Mouse (Mus musculus) myocyte (in vitro differentiated cells): ENCODE data around the gene Kdr. TPM values are rescaled to one million over a fixed set of nuclear protein-coding genes. Genes with fewer than 3 reads are reported as not detected.

Source experiments
- H3K27me3 ChIP-seq: one replicate; pipeline ENCODE4 v1.6.1; 2011; ENCODE audit not compliant: control insufficient read depth, insufficient read depth, insufficient read length
- H3K36me3 ChIP-seq: one replicate; pipeline ENCODE4 v1.6.1; 2011; ENCODE audit not compliant: control insufficient read depth, insufficient read depth
- H3K4me2 ChIP-seq: one replicate; pipeline ENCODE4 v1.6.1; 2011; ENCODE audit warnings: low read depth, control low read depth
- H3K4me3 ChIP-seq: one replicate; pipeline ENCODE4 v1.5.1; 2011; ENCODE audit warnings: mild to moderate bottlenecking, control low read depth, moderate library complexity
- H3K79me2 ChIP-seq: one replicate; pipeline ENCODE4 v1.6.1; 2011; ENCODE audit not compliant: control insufficient read depth, insufficient read depth
- H3ac ChIP-seq: one replicate; pipeline ENCODE4 v1.6.1; 2011; ENCODE audit not compliant: control insufficient read depth, insufficient read length
- CEBPB ChIP-seq: IDR thresholded peaks from 2 replicates; pipeline ENCODE4 v1.6.1; 2011; ENCODE audit warnings: mild to moderate bottlenecking, moderate library complexity; ENCODE audit not compliant: poor library complexity, insufficient read depth, severe bottlenecking
- E2F4 ChIP-seq: IDR thresholded peaks from one replicate; pipeline ENCODE4 v1.6.1; 2011; ENCODE audit warnings: mild to moderate bottlenecking, control low read depth, moderate library complexity; ENCODE audit not compliant: insufficient read depth
- MAX ChIP-seq: IDR thresholded peaks from one replicate; pipeline ENCODE4 v1.6.1; 2011; ENCODE audit warnings: low read depth, mild to moderate bottlenecking, control low read depth
- MYOD1 ChIP-seq, 3 experiments: IDR thresholded peaks; one replicate each; pipeline ENCODE4 v1.6.1; 2011; ENCODE audit warnings: control low read depth in 2 of 3, low read depth in 2 of 3, mild to moderate bottlenecking in 2 of 3, moderate library complexity in 1 of 3; ENCODE audit not compliant: insufficient read length in 2 of 3, control insufficient read depth in 1 of 3
- MYOG ChIP-seq, 3 experiments: IDR thresholded peaks; one replicate each; pipeline ENCODE4 v1.6.1; 2011; ENCODE audit warnings: control low read depth in 2 of 3, low read depth in 2 of 3, mild to moderate bottlenecking in 2 of 3; ENCODE audit not compliant: insufficient read length in 2 of 3, control insufficient read depth in 1 of 3, insufficient read depth in 1 of 3
- POLR2A ChIP-seq: IDR thresholded peaks from one replicate; pipeline ENCODE4 v1.6.1; 2011; ENCODE audit warnings: low read depth, mild to moderate bottlenecking, control low read depth, moderate library complexity; ENCODE audit not compliant: insufficient read length
- POLR2AphosphoS2 ChIP-seq: IDR thresholded peaks from one replicate; pipeline ENCODE4 v1.6.1; 2011; ENCODE audit warnings: low read depth, control low read depth; ENCODE audit not compliant: insufficient read length
- REST ChIP-seq: IDR thresholded peaks from one replicate; pipeline ENCODE4 v1.6.1; 2011; ENCODE audit warnings: mild to moderate bottlenecking, control low read depth, moderate library complexity; ENCODE audit not compliant: insufficient read depth, insufficient read length
- SRF ChIP-seq: IDR thresholded peaks from one replicate; pipeline ENCODE4 v1.6.1; 2011; ENCODE audit warnings: low read depth; ENCODE audit not compliant: control insufficient read depth, insufficient read length
- TCF12 ChIP-seq: IDR thresholded peaks from one replicate; pipeline ENCODE4 v1.6.1; 2011; ENCODE audit warnings: mild to moderate bottlenecking, control low read depth; ENCODE audit not compliant: poor library complexity, insufficient read depth, severe bottlenecking
- TCF3 ChIP-seq: IDR thresholded peaks from one replicate; pipeline ENCODE4 v1.6.1; 2011; ENCODE audit warnings: low read depth, control low read depth; ENCODE audit not compliant: insufficient read length
- USF1 ChIP-seq: IDR thresholded peaks from one replicate; pipeline ENCODE4 v1.6.1; 2011; ENCODE audit warnings: low read depth, mild to moderate bottlenecking, control low read depth, moderate library complexity
- polyA plus RNA-seq: library from polyadenylated mRNA; unstranded; fragments of >200 nt; fragmentation: generic; extraction: Trizol; gene quantifications from one replicate; pipeline ENCODE4 v1.2.1, GENCODE M21; 2012; ENCODE audit warnings: missing spikeins

Kdr gene
- polyA plus RNA-seq, 1 experiment = not detected

GRCm38 (mm10) chr5:76022436-76022835 lies 44.2 kb upstream of the Kdr start:
- no peak overlapping the region for H3K4me3 ChIP-seq
- H3ac ChIP-seq = no peak overlapping the region
- H3K27me3 ChIP-seq = peaks cover 14% of the 10 kb centered on the region
- H3K79me2 ChIP-seq = no peaks in the 10 kb centered on the region
- TF ChIP-seq SRF (no peak), E2F4 (no peak), TCF3 (no peak), MYOD1 (IDR thresholded peaks at IDR 0.05; ENCODE audit: control insufficient read depth in 1 of 3, insufficient read length in 2 of 3, low read depth in 2 of 3) (no peak), TCF12 (no peak), MAX (no peak), MYOG (IDR thresholded peaks at IDR 0.05; ENCODE audit: control insufficient read depth in 1 of 3, insufficient read depth in 1 of 3, insufficient read length in 2 of 3, low read depth in 2 of 3) (no peak)
- no peaks in the 10 kb centered on the region for H3K36me3 ChIP-seq
- no peak overlapping the region for H3K4me2 ChIP-seq

GRCm38 (mm10) chr5:76018321-76018720 lies 40.1 kb upstream of the Kdr start:
- Histone ChIP-seq H3K79me2 (no peaks in the 10 kb centered on the region), H3ac (no peak overlapping the region), H3K36me3 (no peaks in the 10 kb centered on the region), H3K27me3 (peaks cover 14% of the 10 kb centered on the region), H3K4me3 (no peak overlapping the region), H3K4me2 (no peak overlapping the region)
- TF ChIP-seq TCF12 = no peak
- TF ChIP-seq POLR2A = no peak
- no peak for TF ChIP-seq REST
- no peak for TF ChIP-seq E2F4
- no peak for TF ChIP-seq MAX

DNA sequence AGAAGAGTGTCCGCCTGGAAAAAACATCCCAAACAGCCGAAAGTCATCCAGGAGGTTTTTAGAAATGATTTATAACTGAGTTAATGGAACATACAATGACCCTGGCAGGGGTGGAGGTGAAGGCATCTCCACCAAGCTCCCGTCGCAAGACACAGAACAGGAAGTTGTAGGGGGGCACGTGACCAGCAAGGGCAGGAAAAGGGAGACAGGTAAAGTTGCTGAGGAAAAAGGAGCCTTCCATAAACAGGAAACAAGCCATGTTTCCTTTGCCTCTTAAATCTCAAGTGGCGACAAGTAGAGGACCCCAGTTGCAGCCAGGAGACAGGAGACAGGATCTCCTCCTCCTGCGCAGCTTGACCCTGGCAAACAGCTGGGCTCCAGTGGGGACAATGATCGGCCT lies 37.8 kb upstream of the Kdr start:
- H3K79me2 ChIP-seq = no peaks in the 10 kb centered on the region
- peaks cover 5% of the 10 kb centered on the region for H3K27me3 ChIP-seq
- H3ac ChIP-seq = no peak overlapping the region
- TF ChIP-seq MYOG (IDR thresholded peaks at IDR 0.05; ENCODE audit: control insufficient read depth in 1 of 3, insufficient read depth in 1 of 3, insufficient read length in 2 of 3, low read depth in 2 of 3) (no peak), SRF (no peak), TCF3 (no peak), MAX (no peak), USF1 (no peak), MYOD1 (IDR thresholded peaks at IDR 0.05; ENCODE audit: control insufficient read depth in 1 of 3, insufficient read length in 2 of 3, low read depth in 2 of 3) (no peak), REST (no peak), E2F4 (no peak), CEBPB (no peak), POLR2A (no peak), POLR2AphosphoS2 (no peak), TCF12 (no peak)
- H3K36me3 ChIP-seq = no peaks in the 10 kb centered on the region
- H3K4me3 ChIP-seq = no peak overlapping the region
- no peak overlapping the region for H3K4me2 ChIP-seq

- no peak overlapping the region for H3ac ChIP-seq
- no peak overlapping the region for H3K4me3 ChIP-seq
- H3K79me2 ChIP-seq = no peaks in the 10 kb centered on the region
- no peaks in the 10 kb centered on the region for H3K36me3 ChIP-seq
- no peak overlapping the region for H3K4me2 ChIP-seq
- TF ChIP-seq MAX (no peak), E2F4 (no peak), TCF3 (no peak), POLR2A (no peak), MYOD1 (IDR thresholded peaks at IDR 0.05; ENCODE audit: control insufficient read depth in 1 of 3, insufficient read length in 2 of 3, low read depth in 2 of 3) (no peak), REST (no peak), CEBPB (no peak), POLR2AphosphoS2 (no peak), TCF12 (no peak), MYOG (IDR thresholded peaks at IDR 0.05; ENCODE audit: control insufficient read depth in 1 of 3, insufficient read depth in 1 of 3, insufficient read length in 2 of 3, low read depth in 2 of 3) (no peak), USF1 (no peak), SRF (no peak)
- peaks cover 5% of the 10 kb centered on the region for H3K27me3 ChIP-seq
These were observed 35.7 kb upstream of the Kdr start for GRCm38 (mm10) chr5:76013881-76014431.

GRCm38 (mm10) chr5:76006403-76006802 lies 28.1 kb upstream of the Kdr start:
- no peaks in the 10 kb centered on the region for H3K36me3 ChIP-seq
- no peak overlapping the region for H3ac ChIP-seq
- H3K4me2 ChIP-seq = no peak overlapping the region
- TF ChIP-seq SRF = no peak
- TF ChIP-seq E2F4 = no peak
- TF ChIP-seq CEBPB = no peak
- TF ChIP-seq USF1 = no peak
- no peak for TF ChIP-seq MYOD1 (IDR thresholded peaks at IDR 0.05; ENCODE audit: control insufficient read depth in 1 of 3, insufficient read length in 2 of 3, low read depth in 2 of 3)
- no peak for TF ChIP-seq MYOG (IDR thresholded peaks at IDR 0.05; ENCODE audit: control insufficient read depth in 1 of 3, insufficient read depth in 1 of 3, insufficient read length in 2 of 3, low read depth in 2 of 3)
- TF ChIP-seq TCF12 = no peak
- no peak for TF ChIP-seq MAX
- no peak for TF ChIP-seq POLR2A
- no peak for TF ChIP-seq TCF3
- no peak for TF ChIP-seq POLR2AphosphoS2
- TF ChIP-seq REST = no peak
- H3K4me3 ChIP-seq = no peak overlapping the region
- peaks cover 5% of the 10 kb centered on the region for H3K27me3 ChIP-seq
- H3K79me2 ChIP-seq = no peaks in the 10 kb centered on the region
